Mouse (Mus musculus) kidney, adult 2 months (tissue): ENCODE results near the gene Rasgrp2. TPM values are rescaled to one million over a fixed set of nuclear protein-coding genes. Genes with fewer than 3 reads are reported as not detected.
A peak's percentile ranks its signal among the peaks of the same experiment; 100 is the strongest.

Experiments used
- DNase-seq: peaks from one replicate; pipeline ENCODE4 v3.0.0; 2021
- H3K27ac ChIP-seq: fragments of 200-500 bp; 2 replicates; pipeline ENCODE4 v1.5.1; 2012; ENCODE audit warnings: low read depth, low read length, control low read depth, inconsistent platforms; ENCODE audit not compliant: insufficient read depth
- H3K27me3 ChIP-seq: fragments of 200-500 bp; replicated peaks from 2 replicates; pipeline ENCODE4 v1.6.1; 2012; ENCODE audit warnings: mild to moderate bottlenecking, moderate library complexity, low read length, inconsistent platforms; ENCODE audit not compliant: control insufficient read depth, insufficient read depth
- H3K36me3 ChIP-seq: fragments of 200-500 bp; 2 replicates; pipeline ENCODE4 v1.6.1; 2012; ENCODE audit warnings: mild to moderate bottlenecking, moderate library complexity, low read length, inconsistent platforms; ENCODE audit not compliant: control insufficient read depth, insufficient read depth
- H3K4me1 ChIP-seq: fragments of 200-500 bp; 2 replicates; pipeline ENCODE4 v1.6.1; 2011; ENCODE audit warnings: low read length; ENCODE audit not compliant: control insufficient read depth, insufficient read depth
- H3K4me3 ChIP-seq: fragments of 200-500 bp; 2 replicates; pipeline ENCODE4 v1.5.1; 2011; ENCODE audit warnings: mild to moderate bottlenecking, low read depth, low read length, control low read depth; ENCODE audit not compliant: insufficient read depth
- CTCF ChIP-seq: fragments of 200-500 bp; conservative IDR thresholded peaks from 2 replicates; pipeline ENCODE4 v1.5.1; 2011; ENCODE audit warnings: low read depth, mild to moderate bottlenecking, control low read depth, low read length, moderate library complexity, mixed read lengths; ENCODE audit not compliant: insufficient read depth, insufficient read length
- POLR2A ChIP-seq: fragments of 200-500 bp; IDR thresholded peaks from one replicate; pipeline ENCODE4 v1.6.1; 2011; ENCODE audit warnings: low read depth, low read length, control low read depth
- WGBS: fragments of 180-500 bp; shearing (Covaris S2); methylation state at CpG from one replicate; pipeline ENCODE4 v1.1.7; 2018; 5-methylcytosine and 5-hydroxymethylcytosine counted together
- polyA plus RNA-seq: library from polyadenylated mRNA; depleted of rRNA; stranded (reverse); fragments of >200 nt; gene quantifications from 2 replicates; pipeline ENCODE4 v1.2.3, GENCODE M21; 2012

Rasgrp2 gene
- polyA plus RNA-seq, 1 experiment = 90.0 TPM

- H3K27ac ChIP-seq = no peak overlapping the region
- peaks cover 25% of the 10 kb centered on the region for H3K36me3 ChIP-seq
- TF ChIP-seq CTCF (peak; percentile 59), POLR2A (no peak)
- H3K4me3 ChIP-seq = no peak overlapping the region
- H3K4me1 ChIP-seq = no peaks in the 10 kb centered on the region
- WGBS = 67% methylated on average over 14 of the region's 14 CpGs
- H3K27me3 ChIP-seq = no peaks in the 10 kb centered on the region
- peak; percentile 55 for DNase-seq
Measured at GRCm38 (mm10) chr19:6376255-6376564, 22.9 kb upstream of the Rasgrp2 start.

- TF ChIP-seq CTCF (no peak), POLR2A (no peak)
- 65% methylated on average over 2 of the region's 2 CpGs for WGBS
- peaks cover 22% of the 10 kb centered on the region for H3K36me3 ChIP-seq
Measured at GRCm38 (mm10) chr19:6376643-6377042, 22.5 kb upstream of the Rasgrp2 start.

GRCm38 (mm10) chr19:6377327-6378040 is 21.7 kb upstream of the Rasgrp2 start:
- TF ChIP-seq POLR2A = no peak
- WGBS = 73% methylated on average over 11 of the region's 11 CpGs

More at GRCm38 (mm10) chr19:6376643-6377042, 22.5 kb upstream of the Rasgrp2 start:
- Histone ChIP-seq H3K27me3 (no peaks in the 10 kb centered on the region), H3K4me1 (no peaks in the 10 kb centered on the region), H3K27ac (no peak overlapping the region), H3K4me3 (no peak overlapping the region)
- no peak for DNase-seq

GRCm38 (mm10) chr19:6380411-6381166 is 18.6 kb upstream of the Rasgrp2 start:
- Histone ChIP-seq H3K4me1 (0 out of 2 replicates have a peak, but pooled peaks cover 3% of the 10 kb centered on the region), H3K27ac (no peak overlapping the region), H3K4me3 (no peak overlapping the region), H3K27me3 (no peaks in the 10 kb centered on the region), H3K36me3 (peaks cover 7% of the 10 kb centered on the region)
- DNase-seq = no peak
- 93% methylated on average over 9 of the region's 9 CpGs for WGBS
- TF ChIP-seq POLR2A (no peak), CTCF (no peak)

More at GRCm38 (mm10) chr19:6377327-6378040, 21.7 kb upstream of the Rasgrp2 start:
- H3K36me3 ChIP-seq = peaks cover 20% of the 10 kb centered on the region
- H3K27ac ChIP-seq = no peak overlapping the region
- H3K27me3 ChIP-seq = no peaks in the 10 kb centered on the region
- H3K4me1 ChIP-seq = no peaks in the 10 kb centered on the region
- no peak for DNase-seq
- H3K4me3 ChIP-seq = no peak overlapping the region

- Histone ChIP-seq H3K4me3 (no peak overlapping the region), H3K36me3 (peaks cover 5% of the 10 kb centered on the region), H3K27ac (no peak overlapping the region), H3K27me3 (no peaks in the 10 kb centered on the region), H3K4me1 (0 out of 2 replicates have a peak, but pooled peaks cover 3% of the 10 kb centered on the region)
- no peak for TF ChIP-seq CTCF
- no peak for TF ChIP-seq POLR2A
- 94% methylated on average over 5 of the region's 5 CpGs for WGBS
- no peak for DNase-seq
Measured at GRCm38 (mm10) chr19:6381238-6381637, 17.9 kb upstream of the Rasgrp2 start.

- Histone ChIP-seq H3K27ac (no peak overlapping the region), H3K27me3 (no peaks in the 10 kb centered on the region)
- WGBS = 72% methylated on average over 4 of the region's 4 CpGs
Measured at GRCm38 (mm10) chr19:6382323-6382924, 16.7 kb upstream of the Rasgrp2 start.

GRCm38 (mm10) chr19:6383470-6383869 is 15.7 kb upstream of the Rasgrp2 start:
- 0 out of 2 replicates have a peak, but pooled peaks cover 3% of the 10 kb centered on the region for H3K4me1 ChIP-seq
- TF ChIP-seq CTCF = no peak
- no peak for TF ChIP-seq POLR2A
- 39% methylated on average over 5 of the region's 5 CpGs for WGBS
- no peaks in the 10 kb centered on the region for H3K27me3 ChIP-seq
- DNase-seq = no peak
- H3K4me3 ChIP-seq = no peak overlapping the region
- H3K27ac ChIP-seq = no peak overlapping the region
- no peaks in the 10 kb centered on the region for H3K36me3 ChIP-seq

More at GRCm38 (mm10) chr19:6382323-6382924, 16.7 kb upstream of the Rasgrp2 start:
- 0 out of 2 replicates have a peak, but pooled peaks cover 3% of the 10 kb centered on the region for H3K4me1 ChIP-seq
- no peak for TF ChIP-seq CTCF
- TF ChIP-seq POLR2A = no peak
- peaks cover under 1% of the 10 kb centered on the region for H3K36me3 ChIP-seq
- H3K4me3 ChIP-seq = no peak overlapping the region
- no peak for DNase-seq
